In the genomic region with DNA sequence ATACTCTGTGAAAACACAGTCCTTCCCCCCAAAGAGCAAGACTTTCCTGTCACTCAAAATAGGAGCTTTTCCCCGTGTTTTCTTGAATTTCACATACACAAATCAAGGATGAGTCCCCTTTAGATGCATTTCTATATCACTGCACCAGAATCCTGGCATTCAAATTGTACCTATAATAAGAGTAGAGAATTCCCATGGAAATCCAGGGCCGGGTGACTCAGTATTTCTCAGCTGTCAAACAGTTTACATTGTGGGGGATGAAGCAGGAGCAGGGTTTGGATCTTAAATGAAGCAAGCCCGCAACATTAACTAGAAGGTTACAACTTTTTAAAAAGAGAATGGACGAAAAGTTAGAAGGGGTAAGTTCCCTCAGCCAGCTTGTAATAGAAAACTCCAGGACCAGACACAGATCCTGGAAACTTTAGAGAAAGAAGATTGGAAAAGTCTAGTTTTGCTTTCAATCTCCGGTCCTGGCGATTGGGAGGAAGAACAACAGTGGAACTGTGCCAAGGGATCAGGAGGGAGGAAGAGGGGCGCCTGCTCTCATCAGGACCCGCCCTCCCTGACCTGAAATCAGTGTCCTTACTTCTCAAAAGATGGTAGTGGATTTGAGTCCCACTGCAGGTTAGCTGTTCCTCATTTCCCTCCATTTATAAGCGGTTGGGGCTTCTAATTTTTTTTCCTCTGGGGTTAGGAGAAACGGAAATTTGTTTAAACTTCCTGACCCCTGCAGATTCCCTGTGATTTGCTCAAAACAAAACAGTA, we compare ENCODE assay signal across 8 mouse cellular contexts.
DNase-seq lines count a peak whose midpoint lies in the region; ATAC-seq lines count a peak whose summit lies in the region.

No protein-coding gene starts in this region.

- DNase-seq in heart, adult 11 months, result peak; percentile 94
- DNase-seq in heart, postnatal 25 days (ENCODE audit: low spot score), result no peak
- DNase-seq in embryo, embryonic 9.5 days (ENCODE audit: extremely low spot score), result peak; percentile 37
- peak; percentile 69 for DNase-seq in kidney, postnatal 10 days
- peak; percentile 57 for DNase-seq in lung, postnatal 14 days
- no peak for DNase-seq in urinary bladder, adult 18-20 months (ENCODE audit: low spot score in 2 of 2)

- peak overlapping the region; percentile 74 for H3K9ac ChIP-seq in heart, embryonic 14.5 days (ENCODE audit: low read length)
- no peak overlapping the region for H3K9ac ChIP-seq in stomach, embryonic 14.5 days (replicated peaks; ENCODE audit: low read depth, low read length)

- H3K27me3 ChIP-seq in heart, embryonic 14.5 days (ENCODE audit: control insufficient read depth, insufficient read depth, low read length), result no peaks in the 10 kb centered on the region
- no peaks in the 10 kb centered on the region for H3K27me3 ChIP-seq in stomach, embryonic 14.5 days (ENCODE audit: control insufficient read depth, insufficient read depth, low read length)

- no peaks in the 10 kb centered on the region for H3K36me3 ChIP-seq in heart, embryonic 14.5 days (ENCODE audit: control insufficient read depth, insufficient read depth, low read length)
- no peaks in the 10 kb centered on the region for H3K36me3 ChIP-seq in stomach, embryonic 14.5 days (ENCODE audit: control insufficient read depth, insufficient read depth, low read length)

- 6% methylated on average over 10 of the region's 10 CpGs for WGBS in heart, embryonic 14.5 days
- WGBS in stomach, embryonic 14.5 days, result 5% methylated on average over 10 of the region's 10 CpGs

- intact Hi-C loops in heart, postnatal 25 days (cut with DNase I), result no loop called here

- peak overlapping the region; percentile 79 for H3K4me2 ChIP-seq in heart, embryonic 14.5 days (ENCODE audit: low read length)
- peak overlapping the region; percentile 42 for H3K4me2 ChIP-seq in stomach, embryonic 14.5 days (replicated peaks; ENCODE audit: low read depth, low read length)

- H3K4me3 ChIP-seq in heart, embryonic 14.5 days (ENCODE audit: control insufficient read depth in 1 of 2, insufficient read depth in 1 of 2, low read depth in 1 of 2, low read length in 2 of 2), result peak overlapping the region; percentile 48 to 49
- peak overlapping the region; percentile 27 for H3K4me3 ChIP-seq in stomach, embryonic 14.5 days (ENCODE audit: low read depth, low read length)

- H3K27ac ChIP-seq in heart, embryonic 14.5 days (replicated peaks in 1 of 2; ENCODE audit: control insufficient read depth in 1 of 2, insufficient read depth in 1 of 2, low read depth in 2 of 2, low read length in 2 of 2), result peak overlapping the region; percentile 89 to 91
- H3K27ac ChIP-seq in stomach, embryonic 14.5 days (ENCODE audit: low read length), result peak overlapping the region; percentile 79

- peaks cover 8 to 16% of the 10 kb centered on the region in 2 experiments; a peak in 3 of 4 replicates for H3K4me1 ChIP-seq in heart, embryonic 14.5 days (ENCODE audit: control insufficient read depth in 2 of 2, insufficient read depth in 2 of 2, low read length in 2 of 2)
- H3K4me1 ChIP-seq in stomach, embryonic 14.5 days (ENCODE audit: control insufficient read depth, insufficient read depth, low read length), result 0 out of 2 replicates have a peak, but pooled peaks cover 3% of the 10 kb centered on the region

- peak; percentile 67 for ATAC-seq in heart, embryonic 14.5 days (ENCODE audit: insufficient number of reproducible peaks, insufficient read depth, low FRiP score, low read depth)
- peak; percentile 35; the same call in 1 of the 2 replicates for ATAC-seq in stomach, embryonic 14.5 days (ENCODE audit: insufficient number of reproducible peaks, insufficient read depth, low FRiP score, low read depth)

- H3K9me3 ChIP-seq in heart, embryonic 14.5 days (ENCODE audit: control insufficient read depth, low read length), result no peaks in the 10 kb centered on the region
- no peaks in the 10 kb centered on the region for H3K9me3 ChIP-seq in stomach, embryonic 14.5 days (ENCODE audit: control insufficient read depth, low read depth, low read length)

Comparison
In these comparisons a context has a peak if more than half of its experiments do, and no peak if none do; other contexts are left out.
1. DNase-seq: peak in heart, adult 11 months (single experiment), embryo, embryonic 9.5 days (single experiment), kidney, postnatal 10 days (single experiment) and lung, postnatal 14 days (single experiment); none in heart, postnatal 25 days (single experiment) and urinary bladder, adult 18-20 months (0 of 2).